In the genomic region with DNA sequence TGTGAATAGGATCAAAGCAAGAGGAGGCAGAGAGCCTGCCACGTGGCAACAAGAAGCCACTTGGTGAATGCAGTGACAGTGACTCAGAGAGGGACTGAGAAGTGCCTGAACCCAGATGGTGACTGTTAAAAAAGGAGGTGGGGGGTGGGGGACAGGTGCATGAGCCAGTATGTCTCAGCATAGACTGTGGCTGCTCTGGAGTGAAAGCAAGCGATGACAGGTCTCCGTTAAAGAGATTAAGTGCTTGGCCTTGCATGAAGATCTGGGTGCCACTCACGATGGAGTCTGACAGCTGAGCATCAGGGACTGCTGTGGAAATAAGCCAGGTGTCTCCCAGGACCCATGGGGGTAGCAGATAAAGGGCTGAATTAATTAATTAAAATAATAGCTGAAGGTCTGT, we compare ENCODE assay signal across 27 mouse cellular contexts.
A peak's percentile ranks its signal among the peaks of the same experiment; 100 is the strongest.
DNase-seq lines count a peak whose midpoint lies in the region; ATAC-seq lines count a peak whose summit lies in the region.
"Had no signal": no experiment of that assay in that cellular context is flagged by ENCODE, and none has a peak within 500 bp of the region (broad histone marks: within the 10 kb centered on the region; RNA-seq: fewer than 3 reads in every experiment).

No protein-coding gene starts in this region.

- no peaks in the 10 kb centered on the region for H3K36me3 ChIP-seq in forebrain, embryonic 13.5 days (ENCODE audit: poor library complexity, severe bottlenecking)
- H3K36me3 ChIP-seq in forebrain, embryonic 10.5 days (replicated peaks), result no peaks in the 10 kb centered on the region
- H3K36me3 ChIP-seq in hindbrain, embryonic 12.5 days, result no peaks in the 10 kb centered on the region
- no peaks in the 10 kb centered on the region for H3K36me3 ChIP-seq in hindbrain, embryonic 10.5 days
- no peaks in the 10 kb centered on the region for H3K36me3 ChIP-seq in intestine, embryonic 15.5 days
- H3K36me3 ChIP-seq: heart, embryonic 15.5 days; limb, embryonic 13.5 days; liver, embryonic 12.5 days; midbrain, embryonic 12.5 days; stomach, embryonic 15.5 days had no signal

- H3K4me3 ChIP-seq in forebrain, embryonic 13.5 days, result no peak overlapping the region
- no peak overlapping the region for H3K4me3 ChIP-seq in forebrain, embryonic 10.5 days
- no peak overlapping the region for H3K4me3 ChIP-seq in hindbrain, embryonic 12.5 days
- H3K4me3 ChIP-seq in hindbrain, embryonic 10.5 days, result no peak overlapping the region
- no peak overlapping the region for H3K4me3 ChIP-seq in intestine, embryonic 15.5 days (replicated peaks)
- H3K4me3 ChIP-seq: heart, embryonic 15.5 days; limb, embryonic 13.5 days; liver, embryonic 12.5 days; midbrain, embryonic 12.5 days; stomach, embryonic 15.5 days had no signal

- DNase-seq in forebrain, embryonic 10.5 days (ENCODE audit: extremely low spot score, low spot score), result no peak
- no peak for DNase-seq in hindbrain, embryonic 10.5 days (ENCODE audit: low spot score)
- peak; percentile 28 for DNase-seq in retina, postnatal 1 day
- DNase-seq in retina, embryonic 14.5 days (ENCODE audit: low spot score), result no peak
- no peak for DNase-seq in natural killer cell, adult 2 months (ENCODE audit: low spot score in 2 of 2)
- DNase-seq: adrenal gland, postnatal 25 days; cerebellum, adult 11 months; cerebellum, postnatal 10 days; gastrocnemius, postnatal 14 days; heart, postnatal 36 days; kidney, adult 18-20 months; kidney, postnatal 4 days; layer of hippocampus, adult 9-11 months; lung, adult 18-20 months; lung, postnatal 10 days; right cerebral cortex, adult 18-20 months; right cerebral cortex, postnatal 4 days; thymus, postnatal 36 days had no signal

- H3K9me3 ChIP-seq in forebrain, embryonic 13.5 days (replicated peaks), result no peaks in the 10 kb centered on the region
- no peaks in the 10 kb centered on the region for H3K9me3 ChIP-seq in forebrain, embryonic 10.5 days
- no peaks in the 10 kb centered on the region for H3K9me3 ChIP-seq in hindbrain, embryonic 12.5 days (replicated peaks)
- no peaks in the 10 kb centered on the region for H3K9me3 ChIP-seq in hindbrain, embryonic 10.5 days
- H3K9me3 ChIP-seq in intestine, embryonic 15.5 days, result no peaks in the 10 kb centered on the region
- H3K9me3 ChIP-seq: heart, embryonic 15.5 days; limb, embryonic 13.5 days; liver, embryonic 12.5 days; midbrain, embryonic 12.5 days; stomach, embryonic 15.5 days had no signal

- H3K4me2 ChIP-seq in forebrain, embryonic 13.5 days, result no peak overlapping the region
- no peak overlapping the region for H3K4me2 ChIP-seq in hindbrain, embryonic 12.5 days (replicated peaks)
- H3K4me2 ChIP-seq in intestine, embryonic 15.5 days (replicated peaks), result no peak overlapping the region
- H3K4me2 ChIP-seq: heart, embryonic 15.5 days; limb, embryonic 13.5 days; liver, embryonic 12.5 days; midbrain, embryonic 12.5 days; stomach, embryonic 15.5 days had no signal

- peak; percentile 75; the same call in 1 of the 2 replicates for ATAC-seq in forebrain, embryonic 13.5 days
- peak; percentile 71 for ATAC-seq in hindbrain, embryonic 12.5 days (ENCODE audit: low FRiP score)
- no peak for ATAC-seq in intestine, embryonic 15.5 days
- ATAC-seq: CD4-positive, CD25-positive, alpha-beta regulatory T cell, adult 4 months; liver, embryonic 12.5 days had no signal

- H3K27ac ChIP-seq in forebrain, embryonic 13.5 days, result no peak overlapping the region; the same call in 1 of the 2 replicates
- H3K27ac ChIP-seq in forebrain, embryonic 10.5 days, result no peak overlapping the region
- no peak overlapping the region for H3K27ac ChIP-seq in hindbrain, embryonic 12.5 days
- H3K27ac ChIP-seq in hindbrain, embryonic 10.5 days, result no peak overlapping the region
- no peak overlapping the region for H3K27ac ChIP-seq in intestine, embryonic 15.5 days
- H3K27ac ChIP-seq: heart, embryonic 15.5 days; limb, embryonic 13.5 days; liver, embryonic 12.5 days; midbrain, embryonic 12.5 days; stomach, embryonic 15.5 days had no signal

- H3K9ac ChIP-seq in forebrain, embryonic 13.5 days, result no peak overlapping the region
- H3K9ac ChIP-seq in hindbrain, embryonic 12.5 days, result no peak overlapping the region
- no peak overlapping the region for H3K9ac ChIP-seq in intestine, embryonic 15.5 days
- H3K9ac ChIP-seq: heart, embryonic 15.5 days; limb, embryonic 13.5 days; liver, embryonic 12.5 days; midbrain, embryonic 12.5 days; stomach, embryonic 15.5 days had no signal

- 40% methylated on average over 4 of the region's 4 CpGs for WGBS in forebrain, embryonic 13.5 days
- WGBS in forebrain, embryonic 10.5 days, result 86% methylated on average over 4 of the region's 4 CpGs
- WGBS in hindbrain, embryonic 12.5 days, result 55% methylated on average over 4 of the region's 4 CpGs
- 72% methylated on average over 4 of the region's 4 CpGs for WGBS in hindbrain, embryonic 10.5 days
- WGBS in intestine, embryonic 15.5 days, result 69% methylated on average over 4 of the region's 4 CpGs

- H3K4me1 ChIP-seq in forebrain, embryonic 13.5 days, result peaks cover 5% of the 10 kb centered on the region
- no peaks in the 10 kb centered on the region for H3K4me1 ChIP-seq in forebrain, embryonic 10.5 days
- 0 out of 2 replicates have a peak, but pooled peaks cover 4% of the 10 kb centered on the region for H3K4me1 ChIP-seq in hindbrain, embryonic 12.5 days
- no peaks in the 10 kb centered on the region for H3K4me1 ChIP-seq in hindbrain, embryonic 10.5 days (replicated peaks)
- H3K4me1 ChIP-seq in intestine, embryonic 15.5 days (replicated peaks), result no peaks in the 10 kb centered on the region
- H3K4me1 ChIP-seq: heart, embryonic 15.5 days; limb, embryonic 13.5 days; liver, embryonic 12.5 days; midbrain, embryonic 12.5 days; stomach, embryonic 15.5 days had no signal

- no peaks in the 10 kb centered on the region for H3K27me3 ChIP-seq in forebrain, embryonic 13.5 days
- H3K27me3 ChIP-seq in forebrain, embryonic 10.5 days (ENCODE audit: poor library complexity, severe bottlenecking), result no peaks in the 10 kb centered on the region
- H3K27me3 ChIP-seq in hindbrain, embryonic 12.5 days, result no peaks in the 10 kb centered on the region
- no peaks in the 10 kb centered on the region for H3K27me3 ChIP-seq in hindbrain, embryonic 10.5 days (ENCODE audit: insufficient read depth, poor library complexity, severe bottlenecking)
- H3K27me3 ChIP-seq in intestine, embryonic 15.5 days (replicated peaks), result no peaks in the 10 kb centered on the region
- H3K27me3 ChIP-seq: heart, embryonic 15.5 days; limb, embryonic 13.5 days; liver, embryonic 12.5 days; midbrain, embryonic 12.5 days; stomach, embryonic 15.5 days had no signal
